Mouse (Mus musculus) stomach, embryonic 14.5 days (tissue): ENCODE data around the gene Lix1l. TPM values are rescaled to one million over a fixed set of nuclear protein-coding genes. Genes with fewer than 3 reads are reported as not detected.
"Not testable (repeated sequence)": the region's sequence is repeated elsewhere in the genome, so short reads cannot be mapped to it uniquely, and the experiment has no call there.

Source experiments
- ATAC-seq: fragments of 200-750 bp; cut with Nextera tagmentation; 2 replicates; pipeline ENCODE4 v1.8.0; 2017; ENCODE audit warnings: low read depth, moderate TSS enrichment; ENCODE audit not compliant: insufficient number of reproducible peaks, insufficient read depth, low FRiP score
- H3K27ac ChIP-seq: fragments of 300-500 bp; sonication (generic); 2 replicates; pipeline ENCODE4 v1.5.1; 2014; ENCODE audit warnings: mild to moderate bottlenecking, low read length, moderate library complexity, mixed read lengths
- H3K27me3 ChIP-seq: fragments of 300-500 bp; sonication (generic); 2 replicates; pipeline ENCODE4 v1.6.1; 2014; ENCODE audit warnings: low read length, control low read depth, mixed read lengths; ENCODE audit not compliant: control insufficient read depth, insufficient read depth
- H3K36me3 ChIP-seq: fragments of 300-500 bp; sonication (generic); 2 replicates; pipeline ENCODE4 v1.6.1; 2014; ENCODE audit warnings: mild to moderate bottlenecking, control low read depth, low read length, moderate library complexity, mixed read lengths; ENCODE audit not compliant: control insufficient read depth, insufficient read depth
- H3K4me1 ChIP-seq: fragments of 300-500 bp; sonication (generic); 2 replicates; pipeline ENCODE4 v1.6.1; 2014; ENCODE audit warnings: low read length, control low read depth, mixed read lengths; ENCODE audit not compliant: control insufficient read depth, insufficient read depth
- H3K4me2 ChIP-seq: fragments of 300-500 bp; sonication (generic); replicated peaks from 2 replicates; pipeline ENCODE4 v1.6.1; 2014; ENCODE audit warnings: low read depth, low read length, control low read depth
- H3K4me3 ChIP-seq: fragments of 300-500 bp; sonication (generic); 2 replicates; pipeline ENCODE4 v1.5.1; 2014; ENCODE audit warnings: low read depth, low read length, control low read depth
- H3K9ac ChIP-seq: fragments of 300-500 bp; sonication (generic); replicated peaks from 2 replicates; pipeline ENCODE4 v1.6.1; 2014; ENCODE audit warnings: low read depth, mild to moderate bottlenecking, control low read depth, low read length, moderate library complexity, mixed read lengths
- H3K9me3 ChIP-seq: fragments of 300-500 bp; sonication (generic); 2 replicates; pipeline ENCODE4 v1.6.1; 2016; ENCODE audit warnings: low read depth, low read length, control low read depth; ENCODE audit not compliant: control insufficient read depth
- WGBS: fragments of 180-500 bp; shearing (Covaris S2); extraction: QIAGEN DNeasy Blood & Tissue Kit; methylation state at CpG from one replicate; pipeline ENCODE4 v1.1.7; 2014; 5-methylcytosine and 5-hydroxymethylcytosine counted together
- polyA plus RNA-seq: library from polyadenylated mRNA; unstranded; fragments of >200 nt; fragmentation: Nextera tagmentation; extraction: Ambion mirVana; gene quantifications from 2 replicates; pipeline ENCODE4 v1.2.1, GENCODE M21; 2014

Lix1l gene
- polyA plus RNA-seq, 1 experiment from 2014 or later, result 10.6 TPM

DNA sequence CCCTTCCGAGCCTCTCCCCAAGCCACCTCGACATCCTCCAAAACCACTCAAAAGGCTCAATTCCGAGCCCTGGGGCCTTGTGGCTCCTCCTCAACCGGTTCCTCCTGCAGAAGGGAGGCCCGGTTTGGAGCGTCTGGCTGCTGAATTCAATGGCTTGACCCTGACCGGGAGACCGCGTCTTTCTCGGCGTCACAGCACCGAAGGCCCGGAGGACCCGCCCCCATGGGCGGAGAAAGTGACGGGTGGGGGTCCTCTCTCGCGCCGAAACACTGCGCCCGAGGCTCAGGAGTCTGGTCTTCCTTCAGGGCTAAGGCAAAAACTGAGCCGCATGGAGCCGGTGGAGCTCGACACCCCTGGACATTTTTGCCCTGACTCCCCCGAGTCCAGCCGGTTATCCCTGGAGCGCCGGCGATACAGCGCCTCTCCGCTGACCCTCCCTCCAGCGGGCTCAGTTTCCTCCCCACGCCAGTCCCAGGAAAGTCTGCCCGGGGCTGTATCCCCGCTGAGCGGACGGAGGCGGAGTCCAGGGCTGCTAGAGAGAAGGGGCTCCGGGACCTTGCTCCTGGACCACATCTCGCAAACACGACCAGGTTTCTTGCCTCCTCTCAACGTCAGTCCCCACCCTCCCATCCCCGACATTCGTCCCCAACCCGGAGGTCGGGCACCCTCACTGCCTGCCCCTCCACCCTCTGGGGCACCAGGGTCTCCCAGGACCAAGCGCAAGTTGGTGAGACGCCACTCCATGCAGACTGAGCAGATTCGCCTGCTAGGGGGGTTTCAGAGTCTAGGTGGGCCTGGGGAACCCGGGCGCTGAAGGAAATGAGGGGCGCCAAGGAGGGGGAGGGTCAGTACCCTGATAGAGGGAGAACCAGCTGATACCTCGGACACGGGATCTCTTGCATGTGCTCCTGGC, 2.5 kb upstream of the Lix1l start:
- Histone ChIP-seq H3K36me3 (no peaks in the 10 kb centered on the region), H3K9ac (peak overlapping the region; percentile 46), H3K4me3 (peak overlapping the region; percentile 44), H3K27me3 (no peaks in the 10 kb centered on the region), H3K4me1 (peaks cover 29% of the 10 kb centered on the region; the same call in 1 of the 2 replicates), H3K27ac (peak overlapping the region; percentile 72; the same call in 1 of the 2 replicates), H3K4me2 (peak overlapping the region; percentile 82), H3K9me3 (no peaks in the 10 kb centered on the region)
- WGBS, result 2% methylated on average over 54 of the region's 54 CpGs
- 0 out of 2 replicates have a peak, but pooled peaks have one; percentile 16 for ATAC-seq

DNA sequence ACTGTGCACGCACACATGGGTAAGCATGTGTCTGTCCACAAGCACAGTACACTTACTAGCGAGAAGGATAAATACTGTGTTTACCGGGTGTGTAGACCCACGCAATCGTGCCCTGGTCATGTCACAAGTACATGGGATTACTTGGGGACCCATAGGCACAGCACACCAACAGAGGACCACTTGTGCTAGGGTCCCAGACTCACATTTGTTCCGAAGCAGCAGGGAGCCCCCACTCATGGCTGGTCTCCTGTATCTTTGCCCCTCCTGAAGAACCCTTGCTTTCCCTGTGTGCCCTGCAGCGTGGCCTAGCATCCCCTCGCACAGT, 1.9 kb upstream of the Lix1l start:
- Histone ChIP-seq H3K9ac (no peak overlapping the region), H3K4me3 (peak overlapping the region; percentile 44), H3K27ac (no peak overlapping the region), H3K4me1 (peaks cover 34% of the 10 kb centered on the region; the same call in 1 of the 2 replicates), H3K36me3 (no peaks in the 10 kb centered on the region), H3K27me3 (no peaks in the 10 kb centered on the region), H3K4me2 (peak overlapping the region; percentile 82), H3K9me3 (no peaks in the 10 kb centered on the region)
- 57% methylated on average over 8 of the region's 8 CpGs for WGBS
- no peak for ATAC-seq

DNA sequence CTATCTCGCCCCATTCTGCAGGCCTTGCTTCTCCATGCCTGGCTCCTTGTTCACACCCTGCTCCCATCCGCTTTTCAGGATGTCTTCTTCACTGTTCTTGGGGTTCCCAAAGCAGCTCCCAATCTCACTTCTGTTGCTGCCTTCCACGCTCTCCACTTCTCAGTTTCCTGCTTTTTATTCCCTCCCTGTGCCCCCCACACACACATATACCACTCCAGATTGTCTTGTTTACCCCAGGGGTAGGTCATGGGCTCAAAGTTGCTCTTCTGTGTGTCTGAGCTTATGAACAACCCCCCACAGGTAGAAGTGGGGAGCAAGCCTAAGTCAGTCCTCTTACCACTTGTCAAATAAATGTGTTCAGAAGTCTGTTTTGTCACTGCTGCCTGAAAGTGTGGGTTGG, 1.5 kb upstream of the Lix1l start:
- Histone ChIP-seq H3K4me2 (no peak overlapping the region), H3K4me3 (no peak overlapping the region)
- ATAC-seq, result no peak

DNA sequence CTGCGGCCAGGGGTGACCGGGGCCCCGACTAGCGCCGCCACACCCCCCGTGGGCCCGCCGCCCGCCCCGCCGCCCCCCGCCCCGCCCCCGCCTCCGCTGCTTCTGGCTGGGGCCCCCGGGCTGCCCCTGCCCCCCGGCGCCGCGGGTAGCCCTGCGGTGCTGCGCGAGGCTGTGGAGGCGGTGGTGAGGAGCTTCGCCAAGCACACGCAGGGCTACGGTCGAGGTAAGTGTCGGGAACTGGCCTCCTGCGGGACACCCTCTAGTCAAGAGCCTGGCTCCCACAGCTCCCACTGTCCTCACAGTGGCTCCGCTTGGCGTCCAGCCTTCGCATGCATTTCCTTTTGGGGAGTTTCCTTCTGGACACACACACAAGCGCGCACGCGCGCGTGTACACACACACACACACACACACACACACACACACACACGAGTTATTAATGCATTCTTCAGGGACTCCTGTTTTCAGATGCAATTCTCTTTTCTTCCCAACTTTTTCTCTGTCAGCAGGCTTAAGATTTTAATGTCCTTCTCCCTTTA, 370 bp downstream of the Lix1l start:
- Histone ChIP-seq H3K4me1 (peaks cover 32% of the 10 kb centered on the region; the same call in 1 of the 2 replicates), H3K27ac (peak overlapping the region; percentile 96), H3K36me3 (no peaks in the 10 kb centered on the region; the same call in 1 of the 2 replicates), H3K27me3 (no peaks in the 10 kb centered on the region), H3K9me3 (no peaks in the 10 kb centered on the region), H3K4me3 (peak overlapping the region; percentile 54), H3K9ac (peak overlapping the region; percentile 88), H3K4me2 (peak overlapping the region; percentile 60)
- 2% methylated on average over 31 of the region's 40 CpGs for WGBS
- ATAC-seq, result peak; percentile 60

More for the DNA sequence above, 1.5 kb upstream of the Lix1l start:
- Histone ChIP-seq H3K36me3 (no peaks in the 10 kb centered on the region), H3K27ac (no peak overlapping the region), H3K9me3 (no peaks in the 10 kb centered on the region), H3K4me1 (peaks cover 36% of the 10 kb centered on the region; the same call in 1 of the 2 replicates), H3K27me3 (no peaks in the 10 kb centered on the region), H3K9ac (no peak overlapping the region)
- 74% methylated on average over 3 of the region's 3 CpGs for WGBS

DNA sequence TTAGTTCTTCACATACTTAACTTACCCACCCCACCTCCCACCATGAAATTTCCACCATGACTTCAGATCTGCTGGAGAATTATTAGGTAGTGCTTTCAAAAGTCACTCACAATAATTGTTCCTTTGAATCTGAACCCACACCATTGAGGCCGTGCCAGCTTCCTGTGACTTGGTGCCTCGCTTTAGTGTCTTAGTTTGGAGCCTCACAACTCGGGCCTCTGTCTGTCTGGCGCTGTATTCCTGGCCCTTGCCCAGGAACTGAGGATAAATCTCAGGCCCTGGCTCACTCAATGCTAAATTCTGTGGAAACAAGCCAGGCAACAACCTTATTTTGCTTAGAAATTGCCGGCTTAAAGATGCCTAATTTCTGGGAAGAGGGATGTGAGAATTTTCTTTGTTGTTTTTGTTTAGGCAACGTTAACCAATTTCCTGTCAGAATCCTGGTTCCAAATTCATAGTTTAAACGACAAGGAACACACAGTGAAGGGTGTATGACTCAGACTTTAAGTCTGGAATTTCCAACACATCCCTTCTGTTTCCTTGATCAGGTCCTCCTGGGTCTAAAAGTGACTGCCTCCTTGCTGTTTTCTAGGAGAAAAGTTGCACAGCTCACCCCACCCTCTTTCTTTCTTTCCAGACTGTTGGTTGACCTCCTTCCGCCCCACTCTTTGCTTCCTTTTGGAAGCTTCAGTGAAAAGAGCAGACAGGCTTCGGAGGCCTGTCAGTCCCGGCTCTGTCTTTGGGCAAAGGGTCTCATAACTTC, 1.2 kb downstream of the Lix1l start:
- Histone ChIP-seq H3K9me3 (no peaks in the 10 kb centered on the region), H3K36me3 (no peaks in the 10 kb centered on the region; the same call in 1 of the 2 replicates), H3K9ac (peak overlapping the region; percentile 88), H3K27ac (peak overlapping the region; percentile 96), H3K4me3 (peak overlapping the region; percentile 54), H3K4me1 (peaks cover 25% of the 10 kb centered on the region; the same call in 1 of the 2 replicates), H3K4me2 (peak overlapping the region; percentile 60), H3K27me3 (no peaks in the 10 kb centered on the region)
- 29% methylated on average over 10 of the region's 10 CpGs for WGBS
- no peak for ATAC-seq

DNA sequence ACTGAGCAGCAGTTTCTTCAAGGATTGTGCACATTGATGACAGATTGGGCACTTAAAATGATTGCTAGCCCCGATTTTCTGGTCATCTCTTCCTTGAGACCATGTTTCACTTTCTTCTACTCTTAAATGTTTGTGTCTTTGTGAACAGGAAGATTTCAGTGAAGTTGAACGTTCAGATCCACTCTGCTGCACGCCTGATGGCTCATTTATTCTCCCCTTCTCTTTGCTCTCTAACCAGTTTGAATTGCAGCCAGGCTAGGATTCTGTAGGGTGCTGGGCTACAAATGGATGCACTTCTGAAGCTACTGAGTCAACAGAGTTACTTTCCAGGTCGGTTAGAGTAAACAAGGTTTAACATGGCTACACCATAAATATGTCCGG, 1.7 kb downstream of the Lix1l start:
- H3K4me1 ChIP-seq, result peaks cover 23% of the 10 kb centered on the region; the same call in 1 of the 2 replicates
- H3K27ac ChIP-seq, result peak overlapping the region; percentile 96; the same call in 1 of the 2 replicates
- ATAC-seq, result no peak
- H3K4me2 ChIP-seq, result peak overlapping the region; percentile 60
- peak overlapping the region; percentile 88 for H3K9ac ChIP-seq
- H3K36me3 ChIP-seq, result no peaks in the 10 kb centered on the region; the same call in 1 of the 2 replicates
- peak overlapping the region; percentile 54 for H3K4me3 ChIP-seq
- no peaks in the 10 kb centered on the region for H3K9me3 ChIP-seq
- 18% methylated on average over 5 of the region's 5 CpGs for WGBS
- H3K27me3 ChIP-seq, result no peaks in the 10 kb centered on the region

DNA sequence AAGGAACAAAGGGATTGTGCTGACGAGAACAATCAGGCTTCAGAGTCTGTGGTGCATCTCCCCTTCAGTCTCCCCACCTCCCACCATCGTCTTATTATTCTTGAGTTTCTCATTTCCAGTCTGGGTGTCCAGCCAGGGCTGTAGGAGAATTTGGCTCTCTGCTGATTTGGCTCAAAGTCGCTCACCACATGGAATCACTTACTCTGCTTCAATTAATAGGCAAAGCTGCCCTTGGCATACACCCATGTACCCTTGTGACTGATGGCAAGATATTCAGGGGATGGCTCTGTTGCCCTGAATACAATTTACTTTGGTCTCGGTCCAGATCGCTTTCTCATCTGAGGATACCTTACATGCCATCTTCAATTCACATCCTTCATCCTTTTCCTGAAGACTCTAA, 2.4 kb downstream of the Lix1l start:
- no peak overlapping the region; the same call in 1 of the 2 replicates for H3K27ac ChIP-seq
- no peak overlapping the region for H3K9ac ChIP-seq
- no peak for ATAC-seq

DNA sequence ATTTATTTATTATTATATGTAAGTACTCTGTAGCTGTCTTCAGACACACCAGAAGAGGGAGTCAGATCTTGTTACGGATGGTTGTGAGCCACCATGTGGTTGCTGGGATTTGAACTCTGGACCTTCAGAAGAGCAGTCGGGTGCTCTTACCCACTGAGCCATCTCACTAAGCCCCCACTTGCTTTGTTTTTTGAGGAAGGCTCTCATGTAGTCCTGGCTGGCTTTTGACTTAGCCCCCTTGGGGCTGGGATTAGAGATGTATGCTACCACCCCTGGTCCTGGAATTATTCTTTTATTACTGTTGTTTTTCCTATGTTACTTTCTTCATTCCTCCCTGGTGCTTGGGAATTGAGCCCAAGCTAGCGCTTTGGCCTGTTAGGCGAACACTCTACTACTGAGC, 5.1 kb downstream of the Lix1l start:
- WGBS, result 92% methylated on average over 3 of the region's 4 CpGs
- not testable (repeated sequence) for H3K9ac ChIP-seq, ATAC-seq, H3K4me3 ChIP-seq, H3K27ac ChIP-seq, H3K36me3 ChIP-seq, H3K9me3 ChIP-seq, H3K4me2 ChIP-seq, H3K27me3 ChIP-seq
- H3K4me1 ChIP-seq, result peaks cover 12% of the 10 kb centered on the region; the same call in 1 of the 2 replicates

More for the DNA sequence above, 2.4 kb downstream of the Lix1l start:
- no peaks in the 10 kb centered on the region for H3K27me3 ChIP-seq
- no peaks in the 10 kb centered on the region; the same call in 1 of the 2 replicates for H3K36me3 ChIP-seq
- H3K4me2 ChIP-seq, result peak overlapping the region; percentile 60
- peak overlapping the region; percentile 54; the same call in 1 of the 2 replicates for H3K4me3 ChIP-seq
- 55% methylated on average over 5 of the region's 5 CpGs for WGBS
- H3K9me3 ChIP-seq, result no peaks in the 10 kb centered on the region
- peaks cover 23% of the 10 kb centered on the region; the same call in 1 of the 2 replicates for H3K4me1 ChIP-seq
